Mouse (Mus musculus): ENCODE results near the gene Zfr.

Zfr gene

DNA sequence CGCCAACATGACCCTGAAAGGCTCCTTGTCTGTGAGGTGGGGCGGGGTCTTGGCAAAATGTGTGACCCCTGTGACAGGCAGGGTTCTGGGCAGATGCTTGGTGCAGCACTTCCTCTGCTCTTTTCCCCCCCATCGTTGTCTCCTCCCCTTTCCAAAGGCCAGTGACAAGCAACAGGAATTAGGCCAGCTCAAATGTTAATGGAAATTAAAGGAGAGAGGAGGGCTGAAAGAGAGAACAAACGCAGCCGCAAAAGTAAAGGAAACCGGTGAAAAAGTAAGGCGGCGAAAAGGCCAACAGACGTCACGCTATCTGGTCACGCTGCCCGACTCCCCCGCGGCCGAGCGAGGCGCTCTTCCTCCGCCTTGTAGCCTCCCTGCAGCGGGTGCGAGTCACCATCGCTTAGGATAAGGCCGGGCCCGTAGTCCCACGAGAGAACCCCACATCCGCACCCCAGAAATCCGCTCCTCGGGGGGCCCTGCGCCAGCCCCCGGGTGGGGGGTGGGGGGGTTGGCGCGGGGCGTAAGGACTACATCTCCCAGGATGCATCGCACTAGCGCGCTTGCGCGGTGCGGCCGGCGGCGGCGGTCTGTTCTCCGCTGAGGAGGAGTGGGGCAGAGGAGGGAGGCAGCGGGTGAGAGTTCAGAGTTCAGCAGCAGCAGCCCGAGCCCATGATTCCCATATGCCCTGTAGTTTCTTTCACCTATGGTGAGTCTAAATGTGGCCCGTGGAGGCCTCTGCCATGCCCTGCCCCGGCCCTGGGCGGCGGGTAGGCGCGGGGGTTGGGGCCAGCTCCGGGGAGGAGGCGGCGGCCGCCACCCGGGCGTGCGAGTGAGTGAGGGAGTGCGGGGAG is at the start of gene Zfr:
Zfr (plus strand) TSS at position 590 of the 851 bp plus-strand sequence.
- DNase-seq = peak; percentile 93 to 96

DNA sequence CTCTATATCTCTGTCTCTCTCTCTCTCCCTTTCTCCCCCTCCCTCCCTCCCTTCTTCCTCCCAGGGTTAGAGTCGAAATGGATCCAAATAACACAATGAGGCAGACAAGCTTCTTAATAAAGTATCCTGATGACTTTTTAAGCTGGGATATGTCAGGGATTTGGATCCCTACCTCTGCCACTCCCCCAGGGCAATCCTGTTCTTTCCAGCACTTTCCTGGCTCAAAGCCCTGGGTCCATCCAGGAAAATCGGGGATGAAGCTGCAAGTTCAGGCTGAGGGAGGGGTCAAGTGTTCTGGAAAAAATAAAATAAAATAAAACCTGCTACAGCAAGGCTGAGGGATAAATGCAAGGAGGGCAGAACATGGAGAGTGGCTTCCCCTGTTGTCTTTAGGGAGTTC is 49.7 kb upstream of the Zfr start:
- peak; percentile 63 for DNase-seq

DNA sequence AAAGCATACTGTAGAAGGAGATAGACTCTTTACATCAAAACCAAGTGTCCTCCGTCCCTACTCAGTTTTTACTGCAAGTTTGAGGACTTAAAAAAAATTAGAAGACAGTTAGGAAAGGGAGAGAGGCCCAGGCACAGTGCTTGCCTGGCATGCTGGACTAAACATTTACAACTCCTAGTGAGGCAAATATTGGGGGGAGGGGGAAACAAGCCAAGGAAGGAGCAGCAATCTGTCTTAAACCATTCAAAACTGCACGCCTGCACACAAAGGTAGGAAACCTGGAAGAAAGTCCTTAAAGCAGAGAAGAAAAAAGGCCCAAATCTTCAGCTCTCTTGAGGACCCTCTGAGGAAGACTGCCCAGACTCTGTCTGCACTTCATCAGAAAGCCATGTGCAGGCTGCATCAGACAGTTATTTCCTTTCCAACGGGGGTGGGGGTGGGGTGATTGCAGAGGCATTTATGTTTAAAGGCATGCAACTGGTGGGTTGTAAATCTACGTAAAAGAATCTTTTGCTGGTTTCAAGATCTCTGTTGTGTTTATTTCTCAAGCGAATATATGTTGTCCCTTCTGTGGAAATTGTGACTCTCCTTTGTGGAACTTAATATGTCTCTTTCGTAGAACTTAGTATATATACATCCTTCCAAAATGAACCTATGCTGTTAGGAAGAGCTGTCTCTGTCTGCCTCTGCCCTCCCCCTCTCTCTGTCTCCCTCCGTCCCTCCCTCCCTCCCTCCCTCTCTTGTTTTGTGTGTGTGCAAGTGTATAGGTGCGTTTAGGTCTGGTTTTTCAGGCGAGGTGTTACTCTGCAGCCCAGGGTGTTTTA is 49.0 kb upstream of the Zfr start:
- DNase-seq = peak; percentile 21 to 47

GRCm38 (mm10) chr15:12072709-12073336 is 44.8 kb upstream of the Zfr start:
- DNase-seq = no peak

GRCm38 (mm10) chr15:12074426-12074825 is 43.2 kb upstream of the Zfr start:
- DNase-seq = no peak

- DNase-seq = no peak
Observed at GRCm38 (mm10) chr15:12082344-12082743, 35.3 kb upstream of the Zfr start.

DNA sequence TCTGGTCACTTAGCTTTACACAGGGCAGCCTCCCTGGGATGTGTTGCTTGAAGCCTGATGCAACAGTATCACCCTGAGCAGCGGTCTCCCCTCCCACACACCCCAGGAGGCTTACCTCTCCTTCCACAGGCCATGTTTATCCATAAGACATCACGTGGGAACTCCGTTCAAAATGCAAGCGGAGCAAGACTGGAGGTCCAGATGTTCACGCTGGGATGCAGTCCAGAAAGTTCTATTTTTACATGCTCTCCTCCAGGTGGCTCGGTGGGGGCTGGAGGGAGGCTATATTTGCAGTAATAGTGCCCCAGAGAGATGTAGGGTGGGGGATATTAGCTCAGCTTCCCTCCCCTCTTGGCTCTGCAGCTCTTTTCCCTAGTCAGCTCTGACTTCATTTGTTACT is 33.5 kb upstream of the Zfr start:
- peak in 1 of 2 experiments; percentile 17 for DNase-seq

DNA sequence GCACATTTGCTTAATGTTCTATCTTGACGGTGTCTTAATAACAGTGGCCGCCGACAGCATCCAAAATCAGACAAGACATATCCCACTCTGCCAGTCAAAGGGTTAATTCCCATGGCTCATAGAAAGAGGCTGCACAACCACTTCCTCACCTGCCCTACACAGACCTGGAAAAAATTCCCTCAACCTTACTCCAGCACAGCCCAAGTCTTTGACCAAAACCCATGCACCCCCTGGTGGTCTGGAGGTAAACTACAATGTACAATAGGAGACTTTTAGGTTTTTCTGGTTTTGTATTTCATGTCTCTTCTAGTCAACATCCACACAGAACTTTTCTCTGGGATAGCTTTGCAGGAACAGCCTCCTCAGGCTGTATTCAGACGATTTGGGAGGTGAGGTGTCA is 32.8 kb upstream of the Zfr start:
- DNase-seq = peak; percentile 65 to 73

GRCm38 (mm10) chr15:12087634-12088033 is 30.0 kb upstream of the Zfr start:
- no peak for DNase-seq

- DNase-seq = no peak
Observed at GRCm38 (mm10) chr15:12088091-12088490, 29.5 kb upstream of the Zfr start.

DNA sequence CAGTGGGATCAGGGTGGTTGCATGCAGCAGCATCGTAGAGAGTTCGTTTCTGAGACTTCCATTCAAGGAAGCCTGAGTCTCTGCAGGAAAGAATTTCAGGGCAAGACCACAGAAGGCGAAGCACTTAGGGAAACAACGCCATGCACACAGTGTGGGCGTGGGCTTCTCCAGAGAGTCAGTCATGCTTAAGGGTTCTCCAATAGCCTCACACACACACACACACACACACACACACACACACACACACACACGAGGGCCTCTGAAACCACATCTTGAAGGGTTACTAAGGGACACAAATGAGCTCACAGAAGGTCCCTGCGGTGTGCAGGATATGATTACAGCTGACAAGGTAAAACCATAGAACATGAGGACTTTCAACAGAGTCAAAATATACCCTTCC is 27.5 kb upstream of the Zfr start:
- no peak for DNase-seq

- DNase-seq = no peak
Observed at GRCm38 (mm10) chr15:12090981-12091669, 26.5 kb upstream of the Zfr start.

- DNase-seq = peak; percentile 69 to 72
Observed at GRCm38 (mm10) chr15:12091781-12092458, 25.7 kb upstream of the Zfr start.

DNA sequence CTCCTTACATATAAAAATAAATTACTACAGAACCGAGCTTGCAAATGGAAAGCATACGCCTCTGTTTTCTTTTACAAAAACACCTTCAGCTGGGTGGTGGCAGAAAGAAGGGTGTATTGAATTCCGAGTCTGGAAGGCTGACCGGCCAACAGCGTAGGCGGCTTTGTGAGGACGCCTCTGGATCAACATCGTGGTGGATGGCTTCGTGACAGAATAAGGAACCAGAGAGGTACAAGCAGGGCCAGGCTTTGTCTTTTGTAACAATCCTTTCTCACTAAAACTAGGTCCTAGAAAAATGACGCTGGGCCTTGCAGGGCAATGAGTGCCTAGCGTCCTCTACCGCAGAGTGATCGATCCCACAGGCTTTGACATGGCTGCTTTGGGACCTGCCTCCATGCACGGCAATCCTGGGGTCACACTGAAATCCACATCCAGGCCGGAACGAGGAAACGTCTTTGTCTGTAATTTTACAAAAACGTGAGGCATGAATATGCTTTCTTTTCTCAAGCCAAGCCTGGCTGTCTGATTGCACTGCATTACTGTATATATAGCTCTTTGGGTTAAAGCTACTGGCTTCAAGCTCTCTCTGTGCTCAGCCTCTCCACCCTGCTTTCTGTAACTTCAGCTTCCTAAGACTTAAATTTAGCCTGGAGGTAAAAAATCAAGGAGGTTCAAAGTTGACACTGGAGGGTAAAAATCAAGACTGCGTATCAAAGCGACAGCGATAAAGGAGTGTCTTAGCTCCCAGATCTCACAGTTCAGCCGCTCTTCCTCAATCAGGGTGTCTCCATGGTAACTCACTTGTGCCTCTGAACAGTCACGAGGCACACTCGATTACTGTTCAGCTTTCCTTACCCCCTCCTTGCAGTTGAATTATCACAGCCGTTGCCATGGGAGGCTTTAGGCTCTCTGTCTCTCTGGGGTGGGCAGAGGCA is 24.3 kb upstream of the Zfr start:
- no peak for DNase-seq

DNA sequence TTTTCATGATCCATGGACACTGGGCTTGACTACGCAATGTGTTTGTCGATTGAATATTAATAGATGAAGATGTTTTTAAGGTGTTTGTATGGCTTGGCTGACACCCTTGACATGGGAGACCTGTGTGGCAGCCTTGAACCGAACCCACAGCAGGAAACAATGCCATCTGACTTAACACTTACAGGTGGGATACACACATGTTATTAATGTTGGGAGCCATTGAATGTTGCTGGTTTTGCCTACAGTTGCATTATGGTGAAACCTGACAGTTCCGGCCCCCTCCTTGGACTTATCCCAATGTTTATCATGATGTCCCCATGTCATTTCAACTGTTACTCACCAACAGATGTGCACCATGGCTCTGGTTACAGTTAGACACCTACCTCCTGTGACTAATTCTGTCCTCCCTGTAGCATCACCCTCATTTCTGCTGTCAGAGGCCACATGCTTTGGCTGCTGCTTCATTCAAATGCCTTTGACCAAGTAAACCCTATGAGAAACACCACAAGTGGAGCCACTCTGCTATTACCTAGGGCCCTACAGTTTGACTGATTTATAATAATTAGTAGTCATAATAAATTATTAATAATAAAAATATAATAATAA is 23.6 kb upstream of the Zfr start:
- no peak for DNase-seq

- DNase-seq = no peak
Observed at GRCm38 (mm10) chr15:12096447-12096846, 21.2 kb upstream of the Zfr start.

- DNase-seq = no peak
Observed at GRCm38 (mm10) chr15:12097344-12097743, 20.3 kb upstream of the Zfr start.

DNA sequence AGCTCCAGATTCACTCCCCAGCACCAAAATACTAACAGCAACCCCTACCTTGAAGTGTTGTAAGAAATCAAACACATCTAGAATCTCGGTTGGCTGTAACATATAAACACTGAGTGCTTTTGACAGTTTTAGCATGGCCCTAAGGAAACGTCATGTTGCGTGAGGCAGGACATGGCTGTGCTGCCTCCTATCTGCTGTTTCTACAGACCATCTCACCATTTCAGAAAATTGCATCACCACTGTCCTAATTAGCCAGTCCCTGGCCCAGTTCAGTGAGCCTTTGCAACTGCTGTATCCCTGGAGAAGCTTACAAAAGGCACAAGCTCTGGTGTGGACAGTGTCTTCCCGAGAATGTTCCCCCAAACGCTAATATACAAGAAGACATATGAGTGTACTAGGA is 16.7 kb upstream of the Zfr start:
- DNase-seq = no peak

DNA sequence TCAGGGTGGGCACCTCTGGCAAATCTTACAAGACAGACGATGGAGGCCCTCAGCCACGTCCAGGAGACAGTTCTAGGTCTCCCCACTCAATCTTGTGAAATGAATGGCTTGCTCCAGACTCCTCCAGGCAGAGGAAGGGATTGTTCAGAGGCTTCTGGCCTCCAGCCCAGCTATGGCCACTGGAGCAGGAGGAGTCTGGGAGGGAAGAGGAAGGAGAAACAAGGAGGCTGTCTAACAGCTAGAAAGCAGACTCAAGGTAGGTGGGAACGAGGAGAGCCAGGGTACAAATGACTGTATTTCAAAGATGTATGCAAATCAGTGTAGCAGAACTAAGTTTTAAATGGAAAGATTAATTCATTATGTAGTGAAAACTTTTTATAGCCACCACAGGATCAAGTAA is 13.9 kb upstream of the Zfr start:
- DNase-seq = peak in 1 of 2 experiments; percentile 26

GRCm38 (mm10) chr15:12104827-12105226 is 12.8 kb upstream of the Zfr start:
- no peak for DNase-seq

- DNase-seq = no peak
Observed at GRCm38 (mm10) chr15:12106430-12106829, 11.2 kb upstream of the Zfr start.

Measured in kidney, postnatal 4 days (tissue).